Mouse (Mus musculus) cerebellum, adult 2 months (tissue): ENCODE results near the gene Fn1. TPM values are rescaled to one million over a fixed set of nuclear protein-coding genes. Genes with fewer than 3 reads are reported as not detected.
A peak's percentile ranks its signal among the peaks of the same experiment; 100 is the strongest.

Experiments
- DNase-seq, 2 experiments: peaks; one replicate each; pipeline ENCODE4 v3.0.0; 2021
- H3K27ac ChIP-seq: fragments of 200-500 bp; 2 replicates; pipeline ENCODE4 v1.5.1; 2012; ENCODE audit warnings: low read length, control low read depth, inconsistent platforms; ENCODE audit not compliant: insufficient read depth
- H3K27me3 ChIP-seq: fragments of 200-500 bp; 2 replicates; pipeline ENCODE4 v1.6.1; 2012; ENCODE audit warnings: inconsistent platforms, mild to moderate bottlenecking, low read length, moderate library complexity; ENCODE audit not compliant: control insufficient read depth, insufficient read depth
- H3K4me1 ChIP-seq: fragments of 200-500 bp; 2 replicates; pipeline ENCODE4 v1.6.1; 2011; ENCODE audit warnings: low read length; ENCODE audit not compliant: control insufficient read depth, insufficient read depth
- H3K4me3 ChIP-seq: fragments of 200-500 bp; replicated peaks from 2 replicates; pipeline ENCODE3; 2011; ENCODE audit warnings: mild to moderate bottlenecking, low read depth, low read length, control low read depth; ENCODE audit not compliant: insufficient read depth
- CTCF ChIP-seq: fragments of 200-500 bp; IDR thresholded peaks from 2 replicates; pipeline ENCODE4 v1.5.1; 2011; ENCODE audit warnings: low read depth, mild to moderate bottlenecking, control low read depth, low read length, moderate library complexity, borderline replicate concordance; ENCODE audit not compliant: insufficient read depth
- POLR2A ChIP-seq: fragments of 200-500 bp; IDR thresholded peaks from 2 replicates; pipeline ENCODE4 v1.6.1; 2011; ENCODE audit warnings: low read length, control low read depth, borderline replicate concordance; ENCODE audit not compliant: insufficient read depth
- WGBS: fragments of 180-500 bp; shearing (Covaris S2); methylation state at CpG from one replicate; pipeline ENCODE4 v1.1.7; 2018; 5-methylcytosine and 5-hydroxymethylcytosine counted together
- polyA plus RNA-seq: library from polyadenylated mRNA; depleted of rRNA; stranded (reverse); fragments of >200 nt; gene quantifications from 2 replicates; pipeline ENCODE4 v1.2.3, GENCODE M21; 2012; rRNA removed

Fn1 gene
- polyA plus RNA-seq, result 25.5 and 27.7 TPM in 2 replicates

- WGBS, result under 1% methylated on average over 62 of the region's 63 CpGs
- Histone ChIP-seq H3K27ac (no peak within 1 kb of the TSS), H3K27me3 (no peaks in the 10 kb centered on the region), H3K4me3 (peak within 1 kb of the TSS; percentile 29), H3K4me1 (no peaks in the 10 kb centered on the region)
- DNase-seq, result peak; percentile 23 to 32
- no peak for TF ChIP-seq CTCF
- no peak for TF ChIP-seq POLR2A
Measured at GRCm38 (mm10) chr1:71652551-71653399, at the start of gene Fn1. Fn1 (minus strand) TSS chr1:71653200.

GRCm38 (mm10) chr1:71696093-71696492, 43.1 kb upstream of the Fn1 start:
- no peaks in the 10 kb centered on the region for H3K4me1 ChIP-seq
- no peaks in the 10 kb centered on the region for H3K27me3 ChIP-seq
- no peak for DNase-seq
- 90% methylated on average over 3 of the region's 3 CpGs for WGBS
- TF ChIP-seq POLR2A (no peak), CTCF (no peak)
- no peak overlapping the region for H3K4me3 ChIP-seq
- no peak overlapping the region for H3K27ac ChIP-seq

DNA sequence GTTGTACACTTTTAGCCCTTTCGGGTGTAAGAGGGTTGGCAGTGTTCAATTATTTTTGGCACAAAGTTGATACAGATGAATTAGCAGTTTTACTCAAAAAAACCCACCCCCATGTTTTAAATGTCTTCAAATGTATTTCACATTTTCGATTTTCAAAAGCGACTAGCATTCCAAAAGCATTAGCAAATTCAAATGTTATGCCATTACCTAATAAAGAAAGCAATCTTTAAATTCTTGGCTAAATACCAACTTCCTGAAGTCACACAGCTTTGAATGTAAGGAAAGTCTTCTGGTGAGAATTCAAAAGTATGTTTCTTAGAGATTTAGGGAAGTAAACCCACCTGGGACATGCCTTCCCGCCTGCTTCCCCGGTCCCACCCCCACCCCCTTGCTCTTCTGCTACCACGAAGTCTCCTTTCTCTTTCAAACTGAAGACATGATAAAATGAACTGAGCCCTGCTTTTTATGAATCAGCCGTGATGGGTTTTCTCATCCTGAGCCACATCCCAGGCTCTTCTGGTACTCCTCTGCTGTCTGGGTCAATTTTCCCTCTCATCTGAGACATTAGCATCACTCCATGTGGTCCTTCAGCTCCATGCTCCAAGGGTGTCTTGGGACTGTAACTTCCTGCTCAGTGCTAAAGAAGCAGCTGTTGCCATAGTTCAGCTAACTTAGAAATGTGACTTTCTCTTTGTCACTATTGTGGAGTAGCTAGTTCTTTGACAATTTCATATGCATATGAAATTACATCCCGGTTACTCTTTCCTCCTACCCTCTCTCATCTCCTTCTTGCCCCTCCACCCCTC, 38.7 kb upstream of the Fn1 start:
- DNase-seq, result no peak

GRCm38 (mm10) chr1:71688926-71689303, 35.9 kb upstream of the Fn1 start:
- H3K27me3 ChIP-seq, result no peaks in the 10 kb centered on the region
- H3K27ac ChIP-seq, result no peak overlapping the region
- no peaks in the 10 kb centered on the region for H3K4me1 ChIP-seq
- 93% methylated on average over 5 of the region's 5 CpGs for WGBS
- DNase-seq, result no peak
- no peak overlapping the region for H3K4me3 ChIP-seq
- no peak for TF ChIP-seq CTCF
- TF ChIP-seq POLR2A, result no peak

More for the DNA sequence above, 38.7 kb upstream of the Fn1 start:
- 44% methylated on average over 8 of the region's 8 CpGs for WGBS
- no peak for TF ChIP-seq POLR2A
- no peak for TF ChIP-seq CTCF
- Histone ChIP-seq H3K4me1 (no peaks in the 10 kb centered on the region), H3K4me3 (no peak overlapping the region), H3K27me3 (no peaks in the 10 kb centered on the region), H3K27ac (no peak overlapping the region)

GRCm38 (mm10) chr1:71688272-71688925, 35.4 kb upstream of the Fn1 start:
- Histone ChIP-seq H3K27me3 (no peaks in the 10 kb centered on the region), H3K4me1 (no peaks in the 10 kb centered on the region), H3K4me3 (no peak overlapping the region), H3K27ac (no peak overlapping the region)
- no peak for DNase-seq
- no peak for TF ChIP-seq CTCF
- 93% methylated on average over 3 of the region's 3 CpGs for WGBS

- Histone ChIP-seq H3K27me3 (no peaks in the 10 kb centered on the region), H3K4me3 (no peak overlapping the region), H3K27ac (no peak overlapping the region), H3K4me1 (no peaks in the 10 kb centered on the region)
- no peak for TF ChIP-seq CTCF
- TF ChIP-seq POLR2A, result no peak
- DNase-seq, result no peak
- 90% methylated on average over 5 of the region's 5 CpGs for WGBS
Measured at GRCm38 (mm10) chr1:71686791-71687190, 33.8 kb upstream of the Fn1 start.

DNA sequence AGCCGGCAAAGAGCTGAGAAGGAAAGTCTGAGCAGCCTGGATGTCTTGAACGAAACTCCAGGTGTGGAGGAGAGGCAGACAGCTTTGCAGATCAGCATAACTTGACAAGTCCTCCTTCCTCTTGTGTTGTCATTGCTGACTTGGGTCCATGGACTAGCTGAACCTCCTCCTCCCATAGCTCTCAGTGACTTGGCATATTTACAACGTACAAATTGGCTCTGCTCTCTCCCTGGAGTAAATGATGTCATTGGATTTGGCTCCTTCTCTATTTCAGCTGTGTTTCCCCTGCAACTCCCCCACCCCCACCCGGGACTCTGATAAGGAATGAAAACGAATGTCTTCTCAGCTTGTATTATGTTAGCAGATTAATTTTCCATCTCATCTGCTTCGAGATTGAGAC, 30.7 kb upstream of the Fn1 start:
- no peak for DNase-seq
- WGBS, result 25% methylated on average over 6 of the region's 6 CpGs
- no peak overlapping the region for H3K27ac ChIP-seq
- TF ChIP-seq POLR2A, result no peak
- TF ChIP-seq CTCF, result no peak
- H3K4me1 ChIP-seq, result no peaks in the 10 kb centered on the region
- H3K27me3 ChIP-seq, result no peaks in the 10 kb centered on the region
- no peak overlapping the region for H3K4me3 ChIP-seq
